Mouse (Mus musculus): ENCODE measurements around the gene Wdr13. TPM values are rescaled to one million over a fixed set of nuclear protein-coding genes. Genes with fewer than 3 reads are reported as not detected.

The Wdr13 gene
- polyA plus RNA-seq, 2 experiments = 4.4 to 14.5 TPM

- H3K9ac ChIP-seq (replicated peaks) = peak overlapping the region; percentile 78
- ATAC-seq (ENCODE audit: insufficient read depth) (no peak), DNase-seq (ENCODE audit: low read depth in 3 of 3, low spot score in 3 of 3) (no peak)
- H3K9me3 ChIP-seq (ENCODE audit: control insufficient read depth, low read length) = no peaks in the 10 kb centered on the region
- peaks cover 0 to 10% of the 10 kb centered on the region in 2 experiments; a peak in 3 of 4 replicates for H3K4me1 ChIP-seq (replicated peaks; ENCODE audit: control insufficient read depth in 2 of 2, insufficient read depth in 2 of 2, low read length in 1 of 2)
- H3K4me2 ChIP-seq (ENCODE audit: low read depth) = peak overlapping the region; percentile 67
- WGBS (ENCODE audit: insufficient replicate concordance) = 4% methylated on average over 4 of the region's 4 CpGs
- H3K36me3 ChIP-seq (replicated peaks; ENCODE audit: control insufficient read depth, insufficient read depth, low read depth) = no peaks in the 10 kb centered on the region
- H3K27me3 ChIP-seq (ENCODE audit: control insufficient read depth, insufficient read depth, low read length) = no peaks in the 10 kb centered on the region
- peak overlapping the region; percentile 77 to 87 for H3K4me3 ChIP-seq (ENCODE audit: insufficient read depth in 1 of 2, low read depth in 2 of 2, low read length in 2 of 2)
- H3K27ac ChIP-seq = peak overlapping the region; percentile 73
- TF ChIP-seq CTCF (IDR thresholded peaks at IDR 0.05; ENCODE audit: low read depth) (no peak), EP300 (IDR thresholded peaks at IDR 0.05; ENCODE audit: low read depth) (no peak)
Measured at GRCm38 (mm10) chrX:8175169-8175503, 42.4 kb upstream of the Wdr13 start.

GRCm38 (mm10) chrX:8167716-8168647 lies 35.3 kb upstream of the Wdr13 start:
- Histone ChIP-seq H3K4me3 (ENCODE audit: insufficient read depth in 1 of 2, low read depth in 2 of 2, low read length in 2 of 2) (no peak overlapping the region), H3K9me3 (ENCODE audit: control insufficient read depth, low read length) (no peaks in the 10 kb centered on the region), H3K27ac (no peak overlapping the region), H3K4me1 (replicated peaks; ENCODE audit: control insufficient read depth in 2 of 2, insufficient read depth in 2 of 2, low read length in 1 of 2) (no peaks in the 10 kb centered on the region), H3K27me3 (ENCODE audit: control insufficient read depth, insufficient read depth, low read length) (no peaks in the 10 kb centered on the region), H3K9ac (replicated peaks) (no peak overlapping the region), H3K36me3 (replicated peaks; ENCODE audit: control insufficient read depth, insufficient read depth, low read depth) (no peaks in the 10 kb centered on the region), H3K4me2 (ENCODE audit: low read depth) (no peak overlapping the region)
- TF ChIP-seq CTCF (IDR thresholded peaks at IDR 0.05; ENCODE audit: low read depth) (no peak), EP300 (IDR thresholded peaks at IDR 0.05; ENCODE audit: low read depth) (no peak)
- DNase-seq (ENCODE audit: low read depth in 3 of 3, low spot score in 3 of 3) (no peak), ATAC-seq (ENCODE audit: insufficient read depth) (no peak)
- WGBS (ENCODE audit: insufficient replicate concordance) = 68% methylated on average over 10 of the region's 10 CpGs

DNA sequence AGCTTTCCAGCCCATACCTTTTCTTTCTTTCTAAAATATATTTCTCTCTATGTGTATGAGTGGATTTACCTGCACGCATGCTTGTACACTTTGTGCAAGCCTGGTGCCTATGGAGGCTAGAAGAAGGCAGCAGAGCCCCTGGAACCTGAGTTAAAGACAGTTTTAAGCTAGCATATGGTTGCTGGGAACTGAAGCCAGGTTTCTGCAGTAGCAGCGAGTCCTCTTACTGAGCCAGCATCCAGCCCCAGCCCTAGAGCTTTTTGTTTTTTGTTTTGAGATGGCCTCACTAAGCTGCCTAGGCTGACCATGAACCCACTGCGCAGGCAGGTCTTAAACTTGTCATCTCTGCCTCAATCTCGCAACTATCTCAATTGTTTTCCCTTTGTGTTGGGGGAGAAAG lies 31.8 kb upstream of the Wdr13 start:
- Histone ChIP-seq H3K9ac (replicated peaks) (no peak overlapping the region), H3K9me3 (ENCODE audit: control insufficient read depth, low read length) (no peaks in the 10 kb centered on the region), H3K27me3 (ENCODE audit: control insufficient read depth, insufficient read depth, low read length) (no peaks in the 10 kb centered on the region), H3K4me1 (replicated peaks; ENCODE audit: control insufficient read depth in 2 of 2, insufficient read depth in 2 of 2, low read length in 1 of 2) (no peaks in the 10 kb centered on the region), H3K4me2 (ENCODE audit: low read depth) (no peak overlapping the region), H3K27ac (no peak overlapping the region), H3K36me3 (replicated peaks; ENCODE audit: control insufficient read depth, insufficient read depth, low read depth) (no peaks in the 10 kb centered on the region), H3K4me3 (ENCODE audit: insufficient read depth in 1 of 2, low read depth in 2 of 2, low read length in 2 of 2) (no peak overlapping the region)
- TF ChIP-seq EP300 (IDR thresholded peaks at IDR 0.05; ENCODE audit: low read depth) (no peak), CTCF (IDR thresholded peaks at IDR 0.05; ENCODE audit: low read depth) (no peak)
- DNase-seq (ENCODE audit: low read depth in 3 of 3, low spot score in 3 of 3) (no peak), ATAC-seq (ENCODE audit: insufficient read depth) (no peak)
- WGBS (ENCODE audit: insufficient replicate concordance) = 87% methylated on average over 4 of the region's 4 CpGs

- ATAC-seq (ENCODE audit: insufficient read depth) (no peak), DNase-seq (ENCODE audit: low read depth in 3 of 3, low spot score in 3 of 3) (no peak)
- Histone ChIP-seq H3K4me3 (ENCODE audit: insufficient read depth in 1 of 2, low read depth in 2 of 2, low read length in 2 of 2) (no peak overlapping the region), H3K9me3 (ENCODE audit: control insufficient read depth, low read length) (no peaks in the 10 kb centered on the region), H3K27ac (no peak overlapping the region), H3K36me3 (replicated peaks; ENCODE audit: control insufficient read depth, insufficient read depth, low read depth) (no peaks in the 10 kb centered on the region), H3K4me1 (replicated peaks; ENCODE audit: control insufficient read depth in 2 of 2, insufficient read depth in 2 of 2, low read length in 1 of 2) (no peaks in the 10 kb centered on the region), H3K9ac (replicated peaks) (no peak overlapping the region), H3K4me2 (ENCODE audit: low read depth) (no peak overlapping the region), H3K27me3 (ENCODE audit: control insufficient read depth, insufficient read depth, low read length) (no peaks in the 10 kb centered on the region)
- no peak for TF ChIP-seq EP300 (IDR thresholded peaks at IDR 0.05; ENCODE audit: low read depth)
- 59% methylated on average over 5 of the region's 5 CpGs for WGBS (ENCODE audit: insufficient replicate concordance)
Measured at GRCm38 (mm10) chrX:8163076-8163475, 30.4 kb upstream of the Wdr13 start.

- peak; percentile 95 for ATAC-seq (ENCODE audit: insufficient read depth)
Measured at GRCm38 (mm10) chrX:8145153-8145991, 12.7 kb upstream of the Wdr13 start, which contains the start of gene Rbm3. Gene Rbm3, minus strand, starts transcription at chrX:8145880.

More at GRCm38 (mm10) chrX:8145153-8145991, 12.7 kb upstream of the Wdr13 start, which contains the start of gene Rbm3:
- Histone ChIP-seq H3K27me3 (ENCODE audit: control insufficient read depth, insufficient read depth, low read length) (no peaks in the 10 kb centered on the region), H3K4me3 (ENCODE audit: insufficient read depth in 1 of 2, low read depth in 2 of 2, low read length in 2 of 2) (peak within 1 kb of the TSS; percentile 84 to 95), H3K9ac (replicated peaks) (peak within 1 kb of the TSS; percentile 91), H3K9me3 (ENCODE audit: control insufficient read depth, low read length) (no peaks in the 10 kb centered on the region), H3K4me2 (ENCODE audit: low read depth) (peak within 1 kb of the TSS; percentile 91), H3K27ac (peak within 1 kb of the TSS; percentile 90), H3K36me3 (replicated peaks; ENCODE audit: control insufficient read depth, insufficient read depth, low read depth) (peaks cover 37% of the 10 kb centered on the region), H3K4me1 (replicated peaks; ENCODE audit: control insufficient read depth in 2 of 2, insufficient read depth in 2 of 2, low read length in 1 of 2) (peaks cover 0 to 14% of the 10 kb centered on the region in 2 experiments; a peak in 2 of 4 replicates)
- 12% methylated on average over 61 of the region's 65 CpGs for WGBS (ENCODE audit: insufficient replicate concordance)
- TF ChIP-seq CTCF (IDR thresholded peaks at IDR 0.05; ENCODE audit: low read depth) (no peak), EP300 (IDR thresholded peaks at IDR 0.05; ENCODE audit: low read depth) (no peak; the same call in 1 of the 2 replicates)
- peak; percentile 80 to 85 (median 82) for DNase-seq (ENCODE audit: low read depth in 3 of 3, low spot score in 3 of 3)

Measured in liver, embryonic 14.5 days (tissue).